Comparison of ENCODE assay signal across 8 mouse cellular contexts in the genomic region with DNA sequence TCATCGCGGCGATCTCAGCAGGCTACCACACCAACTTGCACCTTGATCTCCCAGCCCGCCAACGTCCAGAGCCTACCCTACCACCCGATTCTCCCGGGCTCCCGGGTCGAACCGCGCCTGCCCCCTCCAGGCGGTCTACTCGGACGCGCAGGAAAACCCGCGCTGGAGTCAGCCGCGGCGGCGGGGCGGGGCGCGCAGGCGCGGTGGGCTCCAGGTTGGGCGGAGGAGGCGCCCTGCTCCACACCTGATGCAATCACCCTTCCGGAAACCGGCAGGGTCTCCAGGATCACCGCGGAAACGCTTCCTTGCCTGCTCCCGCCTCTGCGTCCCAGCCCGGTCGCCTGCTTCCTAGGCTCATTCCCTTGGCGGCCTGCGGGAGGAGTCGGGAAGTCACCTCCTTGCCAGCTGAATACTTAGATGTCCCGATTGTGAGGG. TPM values are rescaled to one million over a fixed set of nuclear protein-coding genes. Genes with fewer than 3 reads are reported as not detected.
DNase-seq lines count a peak whose midpoint lies in the region; ATAC-seq lines count a peak whose summit lies in the region.

No protein-coding gene starts in this region.

- peaks cover 44% of the 10 kb centered on the region for H3K4me1 ChIP-seq in hindbrain, embryonic 10.5 days (replicated peaks)
- peaks cover 37% of the 10 kb centered on the region for H3K4me1 ChIP-seq in lung, embryonic 15.5 days

- H3K27me3 ChIP-seq in hindbrain, embryonic 10.5 days (ENCODE audit: insufficient read depth, poor library complexity, severe bottlenecking): peaks cover 12% of the 10 kb centered on the region; the same call in 1 of the 2 replicates
- H3K27me3 ChIP-seq in lung, embryonic 15.5 days: no peaks in the 10 kb centered on the region

- WGBS in hindbrain, embryonic 10.5 days: under 1% methylated on average over 41 of the region's 41 CpGs
- under 1% methylated on average over 40 of the region's 41 CpGs for WGBS in lung, embryonic 15.5 days

- no peaks in the 10 kb centered on the region for H3K36me3 ChIP-seq in hindbrain, embryonic 10.5 days
- H3K36me3 ChIP-seq in lung, embryonic 15.5 days: no peaks in the 10 kb centered on the region

- H3K4me2 ChIP-seq in lung, embryonic 15.5 days: peak overlapping the region; percentile 75

- H3K27ac ChIP-seq in hindbrain, embryonic 10.5 days: peak overlapping the region; percentile 86
- H3K27ac ChIP-seq in lung, embryonic 15.5 days: peak overlapping the region; percentile 76

- peak; percentile 56; the same call in 1 of the 2 replicates for ATAC-seq in lung, embryonic 15.5 days (ENCODE audit: borderline replicate concordance, extremely low read depth, low FRiP score, low TSS enrichment)

- H3K4me3 ChIP-seq in hindbrain, embryonic 10.5 days: peak overlapping the region; percentile 70
- H3K4me3 ChIP-seq in lung, embryonic 15.5 days: peak overlapping the region; percentile 66

- no peaks in the 10 kb centered on the region for H3K9me3 ChIP-seq in hindbrain, embryonic 10.5 days
- H3K9me3 ChIP-seq in lung, embryonic 15.5 days: no peaks in the 10 kb centered on the region

- H3K9ac ChIP-seq in lung, embryonic 15.5 days: peak overlapping the region; percentile 50

- DNase-seq in Muller cell, postnatal 12 days (ENCODE audit: inconsistent ontology term): peak; percentile 87
- DNase-seq in cerebellum, adult 9-10 months: peak; percentile 90
- peak; percentile 66 to 86 for DNase-seq in frontal cortex, adult 2 months (ENCODE audit: extremely low spot score in 1 of 2, low spot score in 1 of 2)
- DNase-seq in hindbrain, embryonic 10.5 days (ENCODE audit: low spot score): peak; percentile 87
- peak; percentile 74 to 86 for DNase-seq in layer of hippocampus, postnatal 10 days (ENCODE audit: low spot score in 2 of 2)
- DNase-seq in retina, adult 2 months (ENCODE audit: low read depth, low spot score): peak; percentile 71
- peak; percentile 81 to 84 for DNase-seq in urinary bladder, adult 18-20 months (ENCODE audit: low spot score in 2 of 2)

RNA-seq across cellular contexts. Expression of gene Apbb2, which starts 1.6 kb away (rescaled TPM):
- 20.8 and 22.9 TPM in 2 replicates for polyA plus RNA-seq in frontal cortex, adult 2 months (2012; rRNA removed)
- 28.2 and 44.4 TPM in 2 replicates for polyA plus RNA-seq in hindbrain, embryonic 10.5 days (2016; fragmentation: Nextera tagmentation; extraction: Ambion mirVana)
- total RNA-seq in layer of hippocampus, postnatal 10 days (2021): 10 to 100 TPM; 65.5 to 66.8 TPM
- polyA plus RNA-seq in lung, embryonic 15.5 days (2015; fragmentation: Nextera tagmentation; extraction: Ambion mirVana): 44.0 and 49.8 TPM in 2 replicates

RNA-seq across cellular contexts. Expression of gene Uchl1, which starts 55.7 kb away (rescaled TPM):
- 1,035 and 1,066 TPM in 2 replicates for polyA plus RNA-seq in frontal cortex, adult 2 months (2012; rRNA removed)
- polyA plus RNA-seq in hindbrain, embryonic 10.5 days (2016; fragmentation: Nextera tagmentation; extraction: Ambion mirVana): 287 and 400 TPM in 2 replicates
- 1,000 to 10,000 TPM; 1,255 to 1,344 TPM for total RNA-seq in layer of hippocampus, postnatal 10 days (2021)
- 71.5 and 81.2 TPM in 2 replicates for polyA plus RNA-seq in lung, embryonic 15.5 days (2015; fragmentation: Nextera tagmentation; extraction: Ambion mirVana)

Comparison
In these comparisons a context has a peak if more than half of its experiments do, and no peak if none do; other contexts are left out.
1. Peak in every context shown above with its lines: DNase-seq, ATAC-seq, H3K4me3 ChIP-seq and H3K27ac ChIP-seq.